Mouse (Mus musculus): ENCODE measurements around the gene Gm3409. TPM values are rescaled to one million over a fixed set of nuclear protein-coding genes. Genes with fewer than 3 reads are reported as not detected.

The Gm3409 gene
- polyA plus RNA-seq, 1 experiment from 2014 or later, result not detected

DNA sequence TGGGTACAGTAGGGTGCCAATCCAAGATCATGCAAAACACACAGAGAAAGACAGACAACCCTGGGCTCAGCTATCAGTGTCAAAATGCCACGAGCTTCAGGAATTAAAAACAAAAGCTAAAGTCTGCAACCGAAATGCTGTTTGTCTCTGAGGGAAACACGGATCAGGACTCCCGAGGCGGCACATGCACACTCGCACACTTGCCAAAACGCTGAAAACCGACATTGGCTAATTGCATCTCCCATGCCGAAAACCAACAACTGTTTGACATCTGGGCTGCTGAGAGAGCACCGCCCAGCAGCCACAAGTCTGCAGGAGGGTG lies 46.7 kb downstream of the Gm3409 start:
- Histone ChIP-seq H3K27me3 (replicated peaks; ENCODE audit: low read depth, poor library complexity, severe bottlenecking) (peaks cover 64% of the 10 kb centered on the region), H3K9me3 (no peaks in the 10 kb centered on the region), H3K4me3 (peak overlapping the region; percentile 70), H3K36me3 (replicated peaks) (no peaks in the 10 kb centered on the region), H3K27ac (replicated peaks) (no peak overlapping the region), H3K4me1 (peaks cover 21% of the 10 kb centered on the region)
- peak; percentile 14 for DNase-seq (ENCODE audit: low spot score)
- WGBS, result 11% methylated on average over 10 of the region's 10 CpGs

- Histone ChIP-seq H3K27ac (replicated peaks) (peak within 1 kb of the TSS; percentile 45; the same call in 1 of the 2 replicates), H3K4me1 (peaks cover 21% of the 10 kb centered on the region), H3K4me3 (peak within 1 kb of the TSS; percentile 70), H3K27me3 (replicated peaks; ENCODE audit: low read depth, poor library complexity, severe bottlenecking) (peaks cover 70% of the 10 kb centered on the region), H3K36me3 (replicated peaks) (no peaks in the 10 kb centered on the region), H3K9me3 (no peaks in the 10 kb centered on the region)
- peak; percentile 56 for DNase-seq (ENCODE audit: low spot score)
- under 1% methylated on average over 64 of the region's 64 CpGs for WGBS
Measured at GRCm38 (mm10) chr5:146584478-146585306, 47.2 kb downstream of the Gm3409 start, which contains the start of gene Gpr12. TSS of gene Gpr12 (minus strand) at chr5:146585239.

GRCm38 (mm10) chr5:146585307-146585651 lies 47.8 kb downstream of the Gm3409 start:
- 11% methylated on average over 10 of the region's 10 CpGs for WGBS
- Histone ChIP-seq H3K4me1 (peaks cover 21% of the 10 kb centered on the region), H3K4me3 (peak overlapping the region; percentile 70), H3K27me3 (replicated peaks; ENCODE audit: low read depth, poor library complexity, severe bottlenecking) (peaks cover 76% of the 10 kb centered on the region), H3K27ac (replicated peaks) (no peak overlapping the region), H3K36me3 (replicated peaks) (no peaks in the 10 kb centered on the region), H3K9me3 (no peaks in the 10 kb centered on the region)
- no peak for DNase-seq (ENCODE audit: low spot score)

DNA sequence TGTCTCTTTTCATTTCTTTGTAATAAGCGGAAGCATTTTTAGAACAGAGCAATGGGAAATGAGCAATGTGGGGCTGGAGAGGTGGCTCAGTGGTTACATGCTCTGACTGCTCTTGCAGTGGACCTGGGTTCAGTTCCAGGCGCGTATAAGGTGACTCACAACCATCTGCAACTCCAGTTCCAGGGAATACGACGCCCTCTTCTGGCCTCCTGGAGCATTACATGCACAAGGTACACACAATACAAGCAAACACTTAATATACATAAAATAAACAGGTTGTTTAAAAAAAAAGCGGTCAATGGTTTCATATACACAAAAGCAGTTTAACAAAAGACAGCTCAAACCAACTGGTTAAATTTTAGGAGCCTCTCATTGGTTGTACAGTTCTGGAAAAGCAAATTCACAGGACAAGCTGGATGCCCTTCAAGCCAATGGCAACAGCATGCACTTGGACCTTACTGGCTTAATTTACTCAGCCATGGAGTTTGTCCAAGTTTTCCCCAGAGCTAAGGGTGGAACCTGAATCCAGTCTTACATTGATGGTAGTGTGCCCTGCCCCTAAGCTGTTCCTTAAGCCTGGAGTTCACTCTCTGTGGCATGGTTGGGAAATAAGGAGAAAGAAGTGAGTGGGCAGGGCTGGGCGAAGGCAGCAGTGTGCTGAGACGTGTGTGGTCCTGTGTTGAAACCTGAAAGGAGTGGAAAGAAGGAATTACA lies 49.1 kb downstream of the Gm3409 start:
- H3K27me3 ChIP-seq (replicated peaks; ENCODE audit: low read depth, poor library complexity, severe bottlenecking), result peaks cover 86% of the 10 kb centered on the region

More for the DNA sequence above, 49.1 kb downstream of the Gm3409 start:
- H3K27ac ChIP-seq (replicated peaks), result no peak overlapping the region
- no peak for DNase-seq (ENCODE audit: low spot score)
- peaks cover 21% of the 10 kb centered on the region for H3K4me1 ChIP-seq
- H3K9me3 ChIP-seq, result no peaks in the 10 kb centered on the region
- no peak overlapping the region for H3K4me3 ChIP-seq
- no peaks in the 10 kb centered on the region for H3K36me3 ChIP-seq (replicated peaks)
- 69% methylated on average over 8 of the region's 8 CpGs for WGBS

Other genes starting within 250 kb of the Gm3409 start
- gene Wasf3, start 152.7 kb upstream of the Gm3409 start, polyA plus RNA-seq (2016; fragmentation: Nextera tagmentation; extraction: Ambion mirVana), result 7.7 and 8.7 TPM in 2 replicates
- gene Gm6408, start 55.7 kb upstream of the Gm3409 start, polyA plus RNA-seq (2016; fragmentation: Nextera tagmentation; extraction: Ambion mirVana), result not detected in 2 replicates
- gene Gm6370, start 46.3 kb upstream of the Gm3409 start, polyA plus RNA-seq (2016; fragmentation: Nextera tagmentation; extraction: Ambion mirVana), result not detected in 2 replicates
- gene 4930449I24Rik, start 35.2 kb upstream of the Gm3409 start, polyA plus RNA-seq (2016; fragmentation: Nextera tagmentation; extraction: Ambion mirVana), result not detected in 2 replicates
- gene Gm3402, start 23.5 kb upstream of the Gm3409 start, polyA plus RNA-seq (2016; fragmentation: Nextera tagmentation; extraction: Ambion mirVana), result not detected in 2 replicates
- not detected in 2 replicates for gene Gm3404, start 11.8 kb upstream of the Gm3409 start, polyA plus RNA-seq (2016; fragmentation: Nextera tagmentation; extraction: Ambion mirVana)
- not detected in 2 replicates for gene Gm3415, start 18.5 kb downstream of the Gm3409 start, polyA plus RNA-seq (2016; fragmentation: Nextera tagmentation; extraction: Ambion mirVana)
- gene Gpr12, start 47.6 kb downstream of the Gm3409 start, polyA plus RNA-seq (2016; fragmentation: Nextera tagmentation; extraction: Ambion mirVana), result 0.22 TPM in 1 of 2 replicates, not detected in the other